Mouse (Mus musculus) embryonic facial prominence, embryonic 10.5 days (tissue): ENCODE results near the gene Slc26a5. TPM values are rescaled to one million over a fixed set of nuclear protein-coding genes. Genes with fewer than 3 reads are reported as not detected.
A peak's percentile ranks its signal among the peaks of the same experiment; 100 is the strongest.

Experiments
- DNase-seq: peaks from one replicate; pipeline ENCODE4 v3.0.0-alpha.2; 2017; ENCODE audit warnings: low spot score
- H3K27ac ChIP-seq: fragments of 300-500 bp; sonication (generic); replicated peaks from 2 replicates; pipeline ENCODE4 v1.5.1; 2016; ENCODE audit warnings: mild to moderate bottlenecking
- H3K27me3 ChIP-seq: fragments of 300-500 bp; sonication (generic); replicated peaks from 2 replicates; pipeline ENCODE4 v1.6.1; 2016; ENCODE audit warnings: low read depth, mild to moderate bottlenecking; ENCODE audit not compliant: poor library complexity, severe bottlenecking
- H3K36me3 ChIP-seq: fragments of 300-500 bp; sonication (generic); replicated peaks from 2 replicates; pipeline ENCODE4 v1.6.1; 2016; ENCODE audit warnings: mild to moderate bottlenecking, moderate library complexity
- H3K4me1 ChIP-seq: fragments of 300-500 bp; sonication (generic); 2 replicates; pipeline ENCODE4 v1.6.1; 2016
- H3K4me3 ChIP-seq: fragments of 300-500 bp; sonication (generic); 2 replicates; pipeline ENCODE4 v1.5.1; 2016; ENCODE audit warnings: mild to moderate bottlenecking, moderate library complexity
- H3K9me3 ChIP-seq: fragments of 300-500 bp; sonication (generic); 2 replicates; pipeline ENCODE4 v1.6.1; 2016; ENCODE audit warnings: mild to moderate bottlenecking
- WGBS: fragments of 180-500 bp; shearing (Covaris S2); methylation state at CpG from one replicate; pipeline ENCODE4 v1.1.7; 2016; 5-methylcytosine and 5-hydroxymethylcytosine counted together
- polyA plus RNA-seq: library from polyadenylated mRNA; unstranded; fragments of >200 nt; fragmentation: Nextera tagmentation; extraction: Ambion mirVana; gene quantifications from 2 replicates; pipeline ENCODE4 v1.2.1, GENCODE M21; 2016

Slc26a5 gene
- polyA plus RNA-seq = 0.07 and 0.09 TPM in 2 replicates

- Histone ChIP-seq H3K27me3 (peaks cover 14% of the 10 kb centered on the region), H3K4me1 (peaks cover 16% of the 10 kb centered on the region), H3K4me3 (peak within 1 kb of the TSS; percentile 49), H3K27ac (peak within 1 kb of the TSS; percentile 30; the same call in 1 of the 2 replicates), H3K9me3 (no peaks in the 10 kb centered on the region), H3K36me3 (no peaks in the 10 kb centered on the region)
- 2% methylated on average over 29 of the region's 29 CpGs for WGBS
- DNase-seq = peak; percentile 74
Observed at GRCm38 (mm10) chr5:21865346-21866107, at the start of gene Slc26a5. TSS of gene Slc26a5 (minus strand) at chr5:21865604.

GRCm38 (mm10) chr5:21914776-21915175, 49.4 kb upstream of the Slc26a5 start:
- 61% methylated on average over 3 of the region's 3 CpGs for WGBS
- Histone ChIP-seq H3K9me3 (no peaks in the 10 kb centered on the region), H3K27me3 (no peaks in the 10 kb centered on the region), H3K27ac (no peak overlapping the region), H3K4me1 (no peaks in the 10 kb centered on the region), H3K4me3 (no peak overlapping the region), H3K36me3 (no peaks in the 10 kb centered on the region)
- no peak for DNase-seq

- no peak overlapping the region for H3K27ac ChIP-seq
- no peak for DNase-seq
- no peaks in the 10 kb centered on the region for H3K36me3 ChIP-seq
- H3K9me3 ChIP-seq = no peaks in the 10 kb centered on the region
- H3K4me1 ChIP-seq = no peaks in the 10 kb centered on the region
- whole genome bisulfite sequencing = 89% methylated on average over 23 of the region's 23 CpGs
- no peaks in the 10 kb centered on the region for H3K27me3 ChIP-seq
- no peak overlapping the region for H3K4me3 ChIP-seq
Observed at GRCm38 (mm10) chr5:21912835-21913530, 47.6 kb upstream of the Slc26a5 start.

- Histone ChIP-seq H3K36me3 (no peaks in the 10 kb centered on the region), H3K4me3 (no peak overlapping the region), H3K9me3 (no peaks in the 10 kb centered on the region), H3K27ac (no peak overlapping the region), H3K27me3 (no peaks in the 10 kb centered on the region), H3K4me1 (no peaks in the 10 kb centered on the region)
- no peak for DNase-seq
- WGBS = 95% methylated on average over 12 of the region's 12 CpGs
Observed at GRCm38 (mm10) chr5:21910726-21911125, 45.3 kb upstream of the Slc26a5 start.

GRCm38 (mm10) chr5:21909713-21910112, 44.3 kb upstream of the Slc26a5 start:
- no peak overlapping the region for H3K27ac ChIP-seq
- no peaks in the 10 kb centered on the region for H3K4me1 ChIP-seq
- H3K27me3 ChIP-seq = no peaks in the 10 kb centered on the region
- H3K9me3 ChIP-seq = no peaks in the 10 kb centered on the region
- H3K36me3 ChIP-seq = no peaks in the 10 kb centered on the region
- no peak for DNase-seq
- H3K4me3 ChIP-seq = no peak overlapping the region
- WGBS = 91% methylated on average over 3 of the region's 3 CpGs

- no peaks in the 10 kb centered on the region for H3K9me3 ChIP-seq
- no peak overlapping the region for H3K4me3 ChIP-seq
- no peak for DNase-seq
- peaks cover 6% of the 10 kb centered on the region for H3K4me1 ChIP-seq
- 57% methylated on average over 12 of the region's 12 CpGs for WGBS
- no peak overlapping the region for H3K27ac ChIP-seq
- no peaks in the 10 kb centered on the region for H3K36me3 ChIP-seq
- no peaks in the 10 kb centered on the region for H3K27me3 ChIP-seq
Observed at GRCm38 (mm10) chr5:21901411-21901810, 36.0 kb upstream of the Slc26a5 start.

- no peaks in the 10 kb centered on the region for H3K27me3 ChIP-seq
- no peak overlapping the region for H3K27ac ChIP-seq
- no peak overlapping the region for H3K4me3 ChIP-seq
- WGBS = 73% methylated on average over 6 of the region's 6 CpGs
- DNase-seq = no peak
- no peaks in the 10 kb centered on the region for H3K9me3 ChIP-seq
- H3K4me1 ChIP-seq = peaks cover 6% of the 10 kb centered on the region
- H3K36me3 ChIP-seq = no peaks in the 10 kb centered on the region
Observed at GRCm38 (mm10) chr5:21900891-21901290, 35.5 kb upstream of the Slc26a5 start.

GRCm38 (mm10) chr5:21898875-21899274, 33.5 kb upstream of the Slc26a5 start:
- H3K4me3 ChIP-seq = no peak overlapping the region
- H3K9me3 ChIP-seq = no peaks in the 10 kb centered on the region
- DNase-seq = no peak
- no peaks in the 10 kb centered on the region for H3K27me3 ChIP-seq
- WGBS = 86% methylated on average over 6 of the region's 6 CpGs
- H3K4me1 ChIP-seq = peaks cover 6% of the 10 kb centered on the region
- no peaks in the 10 kb centered on the region for H3K36me3 ChIP-seq
- H3K27ac ChIP-seq = no peak overlapping the region

GRCm38 (mm10) chr5:21896586-21896985, 31.2 kb upstream of the Slc26a5 start:
- Histone ChIP-seq H3K4me3 (no peak overlapping the region), H3K36me3 (no peaks in the 10 kb centered on the region), H3K9me3 (no peaks in the 10 kb centered on the region), H3K27ac (no peak overlapping the region), H3K4me1 (peaks cover 6% of the 10 kb centered on the region), H3K27me3 (no peaks in the 10 kb centered on the region)
- WGBS = 79% methylated on average over 14 of the region's 14 CpGs
- no peak for DNase-seq

GRCm38 (mm10) chr5:21894168-21894567, 28.8 kb upstream of the Slc26a5 start:
- Histone ChIP-seq H3K27ac (no peak overlapping the region), H3K4me1 (no peaks in the 10 kb centered on the region), H3K27me3 (no peaks in the 10 kb centered on the region), H3K9me3 (no peaks in the 10 kb centered on the region), H3K4me3 (no peak overlapping the region), H3K36me3 (no peaks in the 10 kb centered on the region)
- 87% methylated on average over 3 of the region's 3 CpGs for WGBS
- DNase-seq = no peak

- H3K9me3 ChIP-seq = no peaks in the 10 kb centered on the region
- peaks cover 16% of the 10 kb centered on the region for H3K4me1 ChIP-seq
- WGBS = 59% methylated on average over 8 of the region's 8 CpGs
- H3K36me3 ChIP-seq = no peaks in the 10 kb centered on the region
- H3K27ac ChIP-seq = no peak overlapping the region
- DNase-seq = no peak
- H3K27me3 ChIP-seq = peaks cover 14% of the 10 kb centered on the region
- H3K4me3 ChIP-seq = no peak overlapping the region
Observed at GRCm38 (mm10) chr5:21866750-21867149, 1.3 kb upstream of the Slc26a5 start.

- peak overlapping the region; percentile 49; the same call in 1 of the 2 replicates for H3K4me3 ChIP-seq
- peak; percentile 47 for DNase-seq
- H3K36me3 ChIP-seq = no peaks in the 10 kb centered on the region
- peaks cover 14% of the 10 kb centered on the region for H3K27me3 ChIP-seq
- no peaks in the 10 kb centered on the region for H3K9me3 ChIP-seq
- H3K27ac ChIP-seq = no peak overlapping the region; the same call in 1 of the 2 replicates
- H3K4me1 ChIP-seq = peaks cover 16% of the 10 kb centered on the region
- 8% methylated on average over 6 of the region's 6 CpGs for WGBS
Observed at GRCm38 (mm10) chr5:21866311-21866712, 908 bp upstream of the Slc26a5 start.

GRCm38 (mm10) chr5:21858653-21859052, 6.8 kb downstream of the Slc26a5 start:
- no peaks in the 10 kb centered on the region for H3K9me3 ChIP-seq
- H3K27ac ChIP-seq = no peak overlapping the region
- 90% methylated on average over 7 of the region's 7 CpGs for WGBS
- DNase-seq = no peak
- H3K4me3 ChIP-seq = no peak overlapping the region
- H3K27me3 ChIP-seq = no peaks in the 10 kb centered on the region
- no peaks in the 10 kb centered on the region for H3K36me3 ChIP-seq
- H3K4me1 ChIP-seq = no peaks in the 10 kb centered on the region
